Mouse (Mus musculus) intestine, embryonic 15.5 days (tissue): ENCODE results near the gene Mvd. TPM values are rescaled to one million over a fixed set of nuclear protein-coding genes. Genes with fewer than 3 reads are reported as not detected.

Experiments
- ATAC-seq: fragments of 200-750 bp; cut with Nextera tagmentation; 2 replicates; pipeline ENCODE4 v1.8.0; 2017; ENCODE audit warnings: moderate TSS enrichment, moderate library complexity
- H3K27ac ChIP-seq: fragments of 300-500 bp; sonication (generic); 2 replicates; pipeline ENCODE4 v1.5.1; 2015; ENCODE audit warnings: mild to moderate bottlenecking, inconsistent platforms
- H3K27me3 ChIP-seq: fragments of 300-500 bp; sonication (generic); replicated peaks from 2 replicates; pipeline ENCODE4 v1.6.1; 2015; ENCODE audit warnings: inconsistent platforms
- H3K36me3 ChIP-seq: fragments of 300-500 bp; sonication (generic); 2 replicates; pipeline ENCODE4 v1.6.1; 2015; ENCODE audit warnings: inconsistent platforms
- H3K4me1 ChIP-seq: fragments of 300-500 bp; sonication (generic); replicated peaks from 2 replicates; pipeline ENCODE4 v1.6.1; 2015; ENCODE audit warnings: inconsistent platforms
- H3K4me2 ChIP-seq: fragments of 300-500 bp; sonication (generic); replicated peaks from 2 replicates; pipeline ENCODE4 v1.6.1; 2015; ENCODE audit warnings: mild to moderate bottlenecking, inconsistent platforms
- H3K4me3 ChIP-seq: fragments of 300-500 bp; sonication (generic); replicated peaks from 2 replicates; pipeline ENCODE4 v1.5.1; 2015; ENCODE audit warnings: inconsistent platforms
- H3K9ac ChIP-seq: fragments of 300-500 bp; sonication (generic); 2 replicates; pipeline ENCODE4 v1.6.1; 2015; ENCODE audit warnings: inconsistent platforms
- H3K9me3 ChIP-seq: fragments of 300-500 bp; sonication (generic); 2 replicates; pipeline ENCODE4 v1.6.1; 2016; ENCODE audit warnings: inconsistent platforms
- WGBS: fragments of 180-500 bp; shearing (Covaris S2); methylation state at CpG from one replicate; pipeline ENCODE4 v1.1.7; 2015; 5-methylcytosine and 5-hydroxymethylcytosine counted together
- polyA plus RNA-seq: library from polyadenylated mRNA; unstranded; fragments of >200 nt; fragmentation: Nextera tagmentation; extraction: Ambion mirVana; gene quantifications from 2 replicates; pipeline ENCODE4 v1.2.1, GENCODE M21; 2015

Gene Mvd
- polyA plus RNA-seq, 1 experiment from 2014 or later = 60.2 TPM

DNA sequence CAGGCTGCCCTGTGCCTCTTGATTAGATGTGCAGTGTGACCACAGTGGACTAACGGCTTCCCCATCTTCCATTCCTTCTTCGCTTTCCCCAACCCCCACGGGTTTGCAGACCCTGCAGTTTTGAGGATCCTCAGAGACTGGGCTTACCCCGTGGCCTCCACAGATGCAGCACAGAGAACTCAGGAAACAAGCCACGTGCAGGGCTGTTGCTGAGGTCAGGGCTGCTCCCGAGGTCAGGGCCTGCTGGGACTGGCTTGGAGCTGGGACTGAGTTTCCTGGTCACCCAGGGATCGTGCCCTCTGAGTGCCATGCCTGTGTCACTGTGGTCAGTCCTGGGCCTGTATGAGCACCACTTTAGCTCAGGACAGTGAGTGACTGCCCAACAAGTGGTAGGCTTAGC lies 21.8 kb upstream of the Mvd start:
- no peak for ATAC-seq
- Histone ChIP-seq H3K27me3 (peaks cover 19% of the 10 kb centered on the region), H3K9me3 (no peaks in the 10 kb centered on the region), H3K9ac (no peak overlapping the region), H3K4me1 (peaks cover 20% of the 10 kb centered on the region), H3K4me3 (no peak overlapping the region), H3K4me2 (no peak overlapping the region), H3K36me3 (peaks cover 15% of the 10 kb centered on the region), H3K27ac (no peak overlapping the region)
- 79% methylated on average over 7 of the region's 7 CpGs for WGBS

- Histone ChIP-seq H3K4me2 (no peak overlapping the region), H3K9ac (no peak overlapping the region), H3K27ac (no peak overlapping the region), H3K4me1 (peaks cover 22% of the 10 kb centered on the region), H3K9me3 (no peaks in the 10 kb centered on the region), H3K27me3 (peaks cover 26% of the 10 kb centered on the region), H3K36me3 (peaks cover 15% of the 10 kb centered on the region), H3K4me3 (no peak overlapping the region)
- ATAC-seq = no peak
- WGBS = 44% methylated on average over 12 of the region's 12 CpGs
These were observed 20.7 kb upstream of the Mvd start for GRCm38 (mm10) chr8:122463651-122464640.

- 70% methylated on average over 8 of the region's 8 CpGs for WGBS
- H3K9me3 ChIP-seq = no peaks in the 10 kb centered on the region
- H3K27me3 ChIP-seq = peaks cover 29% of the 10 kb centered on the region
- no peak overlapping the region for H3K4me2 ChIP-seq
- peaks cover 10% of the 10 kb centered on the region for H3K36me3 ChIP-seq
- no peak for ATAC-seq
- no peak overlapping the region for H3K4me3 ChIP-seq
- no peak overlapping the region for H3K9ac ChIP-seq
- H3K4me1 ChIP-seq = peaks cover 22% of the 10 kb centered on the region
- H3K27ac ChIP-seq = no peak overlapping the region
These were observed 19.3 kb upstream of the Mvd start for GRCm38 (mm10) chr8:122462510-122462909.

DNA sequence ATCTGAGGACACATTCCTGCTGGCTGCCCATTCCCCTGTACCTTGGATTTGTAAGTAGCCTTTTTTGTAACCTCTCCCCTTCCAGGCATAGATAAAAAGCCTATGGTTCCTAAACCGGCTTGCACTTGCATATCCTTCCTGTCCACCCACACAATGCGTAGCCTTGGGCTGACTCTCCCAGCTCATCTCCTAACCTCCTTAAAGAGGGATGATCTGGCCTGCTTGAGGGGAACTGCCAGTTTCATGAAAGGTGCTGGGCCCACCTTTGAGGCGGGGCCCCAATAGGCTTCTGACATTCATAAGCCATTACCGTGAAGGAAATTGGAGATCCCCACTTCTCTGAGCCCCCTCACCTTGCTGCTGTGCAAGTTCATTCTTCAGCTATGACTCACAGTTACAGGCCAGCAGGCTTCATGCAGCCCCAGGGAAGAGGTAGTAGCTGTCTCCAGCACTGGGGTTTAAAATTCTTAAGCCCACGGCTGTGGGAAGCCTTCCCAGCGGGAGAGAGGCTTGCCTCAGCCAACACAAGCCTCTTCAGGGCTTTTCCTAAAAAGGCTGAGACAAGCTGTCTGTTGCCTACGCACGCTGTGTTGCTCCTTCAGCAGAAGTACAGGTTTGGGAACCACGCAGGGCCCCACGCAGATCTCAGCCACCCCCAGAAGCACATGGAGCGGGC lies 18.4 kb upstream of the Mvd start:
- Histone ChIP-seq H3K27me3 (peaks cover 29% of the 10 kb centered on the region), H3K9me3 (no peaks in the 10 kb centered on the region), H3K4me1 (peaks cover 22% of the 10 kb centered on the region), H3K27ac (no peak overlapping the region), H3K4me2 (peak overlapping the region; percentile 89; the same call in 1 of the 2 replicates), H3K36me3 (peaks cover 3% of the 10 kb centered on the region; the same call in 1 of the 2 replicates), H3K9ac (no peak overlapping the region), H3K4me3 (no peak overlapping the region)
- 66% methylated on average over 11 of the region's 11 CpGs for WGBS
- no peak for ATAC-seq

DNA sequence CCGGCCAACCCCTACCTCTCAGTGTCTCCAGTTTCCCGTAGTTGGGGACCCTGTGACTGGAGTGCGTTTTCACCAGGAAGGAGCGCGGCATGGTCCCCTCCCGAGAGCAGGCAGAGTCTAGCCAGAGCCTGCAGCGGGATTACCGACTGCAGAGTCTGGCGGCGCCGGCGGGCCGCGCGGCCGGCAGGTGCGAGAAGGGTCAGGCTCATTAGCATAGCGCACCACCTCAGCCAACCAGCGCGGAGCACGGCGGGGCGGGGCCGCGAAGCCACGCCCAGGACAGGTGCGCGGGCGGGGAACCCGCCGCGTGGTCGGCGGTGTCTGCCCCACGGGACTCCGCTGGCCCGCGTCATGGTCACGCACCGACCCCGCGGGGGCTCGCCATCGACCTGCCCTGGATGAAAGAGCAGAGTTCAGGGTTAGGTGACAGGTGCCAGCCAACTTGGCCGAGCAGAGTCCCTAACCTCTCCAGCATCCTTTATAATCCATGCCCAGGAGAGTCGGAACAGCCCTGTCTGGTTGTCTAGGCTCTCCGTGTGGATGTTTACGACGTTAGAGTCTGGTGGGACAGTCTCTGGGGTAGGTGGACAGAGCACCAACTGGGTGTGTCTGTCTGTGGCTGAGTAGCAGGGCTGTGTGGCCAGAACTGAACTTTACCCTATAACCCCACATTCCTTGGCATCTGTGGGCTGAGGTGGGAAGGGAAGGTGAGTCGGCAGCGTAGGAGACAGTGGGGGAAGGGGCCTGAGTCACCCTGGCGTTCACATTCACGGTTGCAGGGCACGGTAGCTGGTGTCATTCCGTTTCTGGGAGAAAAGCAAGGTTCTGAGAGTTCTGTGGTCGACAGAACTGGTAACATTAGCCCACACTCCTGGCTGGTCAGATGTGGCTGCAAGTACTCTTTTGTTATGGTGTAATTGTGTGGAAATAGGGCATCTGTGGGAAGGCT lies 17.6 kb upstream of the Mvd start, which contains the start of gene Snai3:
TSS of gene Snai3 (minus strand) at position 210 of the 949 bp plus-strand sequence.
- Histone ChIP-seq H3K27me3 (peaks cover 29% of the 10 kb centered on the region), H3K36me3 (peaks cover 2% of the 10 kb centered on the region; the same call in 1 of the 2 replicates)
- 2% methylated on average over 56 of the region's 56 CpGs for WGBS

GRCm38 (mm10) chr8:122459990-122460389 lies 16.8 kb upstream of the Mvd start:
- Histone ChIP-seq H3K27me3 (peaks cover 29% of the 10 kb centered on the region), H3K4me3 (peak overlapping the region; percentile 39), H3K4me2 (peak overlapping the region; percentile 89), H3K9ac (0 out of 2 replicates have a peak overlapping the region, but pooled peaks have one; percentile 42), H3K36me3 (no peaks in the 10 kb centered on the region), H3K4me1 (peaks cover 22% of the 10 kb centered on the region), H3K27ac (no peak overlapping the region), H3K9me3 (no peaks in the 10 kb centered on the region)
- WGBS = 22% methylated on average over 7 of the region's 7 CpGs
- no peak; the same call in 1 of the 2 replicates for ATAC-seq

More for the DNA sequence above, 17.6 kb upstream of the Mvd start, which contains the start of gene Snai3:
- Histone ChIP-seq H3K9ac (peak within 1 kb of the TSS; percentile 42), H3K4me2 (peak within 1 kb of the TSS; percentile 89), H3K27ac (no peak within 1 kb of the TSS), H3K4me1 (peaks cover 22% of the 10 kb centered on the region), H3K9me3 (no peaks in the 10 kb centered on the region), H3K4me3 (peak within 1 kb of the TSS; percentile 39)
- ATAC-seq = peak; percentile 96

DNA sequence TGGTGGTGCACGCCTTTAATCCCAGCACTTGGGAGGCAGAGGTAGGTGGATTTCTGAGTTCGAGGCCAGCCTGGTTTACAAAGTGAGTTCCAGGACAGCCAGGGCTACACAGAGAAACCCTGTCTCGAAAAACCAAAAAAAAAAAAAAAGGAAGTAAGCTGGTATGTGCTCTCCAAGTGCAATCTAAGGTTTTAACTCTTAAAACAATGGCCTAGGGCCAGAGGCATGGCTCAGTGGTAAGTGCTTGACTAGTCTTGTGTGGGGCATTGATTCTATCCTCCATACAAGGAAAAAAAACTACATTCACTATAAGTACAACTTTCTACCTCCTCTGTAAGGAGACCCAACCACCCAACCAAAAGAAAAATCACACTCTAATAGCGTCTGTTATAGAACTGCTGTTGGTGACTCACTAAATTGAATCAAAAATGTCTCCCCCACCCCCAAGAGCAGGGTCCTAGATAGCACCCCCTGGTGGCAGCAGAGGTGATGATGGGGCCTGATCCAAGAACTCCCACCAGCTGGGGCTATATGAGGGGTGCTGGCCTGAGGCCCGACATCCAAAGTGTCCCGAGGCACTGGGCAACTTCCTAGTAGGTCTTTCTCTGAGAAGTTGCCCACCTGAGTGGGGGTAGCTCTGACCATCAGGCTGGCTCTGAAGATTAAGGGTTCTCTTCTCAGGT lies 16.1 kb upstream of the Mvd start:
- no peak overlapping the region for H3K9ac ChIP-seq
- H3K27ac ChIP-seq = no peak overlapping the region
- WGBS = 59% methylated on average over 6 of the region's 6 CpGs
- H3K4me1 ChIP-seq = peaks cover 22% of the 10 kb centered on the region
- H3K27me3 ChIP-seq = peaks cover 29% of the 10 kb centered on the region
- H3K4me2 ChIP-seq = no peak overlapping the region
- H3K9me3 ChIP-seq = no peaks in the 10 kb centered on the region
- no peaks in the 10 kb centered on the region for H3K36me3 ChIP-seq
- H3K4me3 ChIP-seq = no peak overlapping the region
- ATAC-seq = no peak

GRCm38 (mm10) chr8:122457171-122457570 lies 13.9 kb upstream of the Mvd start:
- Histone ChIP-seq H3K4me3 (no peak overlapping the region), H3K27ac (no peak overlapping the region), H3K4me1 (peaks cover 22% of the 10 kb centered on the region), H3K27me3 (peaks cover 23% of the 10 kb centered on the region), H3K9ac (no peak overlapping the region), H3K4me2 (no peak overlapping the region), H3K9me3 (no peaks in the 10 kb centered on the region), H3K36me3 (no peaks in the 10 kb centered on the region)
- ATAC-seq = no peak
- 73% methylated on average over 11 of the region's 11 CpGs for WGBS

DNA sequence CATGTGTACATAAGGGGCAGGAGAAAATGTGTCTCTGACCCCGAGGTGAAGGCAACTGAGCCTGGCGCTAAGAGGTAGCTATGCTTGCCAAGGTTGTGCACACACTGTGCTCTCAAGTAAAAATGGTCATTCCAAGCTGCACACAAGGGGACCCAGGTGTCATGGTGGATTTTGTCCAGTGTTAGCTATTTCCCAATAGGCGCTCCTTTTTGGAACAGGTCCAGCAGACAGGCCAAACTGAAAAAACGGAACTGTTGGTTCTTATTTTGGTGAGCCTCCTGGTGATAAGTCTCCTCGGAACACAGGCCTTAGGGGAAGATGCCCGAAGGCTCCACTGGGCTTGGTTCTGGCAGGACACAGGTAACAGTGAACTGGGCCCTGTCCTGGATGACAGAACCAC lies 11.2 kb upstream of the Mvd start:
- Histone ChIP-seq H3K9me3 (no peaks in the 10 kb centered on the region), H3K27ac (no peak overlapping the region), H3K36me3 (no peaks in the 10 kb centered on the region), H3K4me2 (no peak overlapping the region), H3K4me3 (no peak overlapping the region), H3K4me1 (no peaks in the 10 kb centered on the region), H3K9ac (no peak overlapping the region), H3K27me3 (peaks cover 5% of the 10 kb centered on the region; the same call in 1 of the 2 replicates)
- no peak for ATAC-seq
- 79% methylated on average over 6 of the region's 6 CpGs for WGBS

DNA sequence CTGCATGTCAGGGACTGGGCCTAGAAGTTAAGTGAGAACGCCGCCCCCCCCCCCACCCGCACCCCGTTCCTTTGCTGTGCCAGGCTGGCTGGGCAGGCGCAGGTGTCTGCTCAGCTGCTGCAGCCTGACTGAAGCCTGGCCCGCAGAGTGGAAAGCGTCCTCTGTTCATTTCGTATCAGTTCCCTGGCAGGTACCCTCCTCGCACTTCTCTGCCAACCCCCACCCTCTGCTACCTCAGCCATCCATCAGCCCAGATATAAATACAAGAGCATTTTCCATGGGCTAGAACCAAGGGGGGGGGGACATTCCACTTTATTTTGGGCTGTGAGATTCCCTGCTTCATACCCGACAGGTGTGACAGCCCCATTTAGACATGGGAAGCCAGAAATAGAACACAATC lies 8.9 kb upstream of the Mvd start:
- H3K36me3 ChIP-seq = no peaks in the 10 kb centered on the region
- no peak overlapping the region for H3K4me3 ChIP-seq
- H3K4me2 ChIP-seq = no peak overlapping the region
- H3K9me3 ChIP-seq = no peaks in the 10 kb centered on the region
- H3K4me1 ChIP-seq = no peaks in the 10 kb centered on the region
- no peaks in the 10 kb centered on the region for H3K27me3 ChIP-seq
- no peak overlapping the region for H3K27ac ChIP-seq
- no peak for ATAC-seq
- H3K9ac ChIP-seq = no peak overlapping the region
- WGBS = 82% methylated on average over 9 of the region's 10 CpGs

DNA sequence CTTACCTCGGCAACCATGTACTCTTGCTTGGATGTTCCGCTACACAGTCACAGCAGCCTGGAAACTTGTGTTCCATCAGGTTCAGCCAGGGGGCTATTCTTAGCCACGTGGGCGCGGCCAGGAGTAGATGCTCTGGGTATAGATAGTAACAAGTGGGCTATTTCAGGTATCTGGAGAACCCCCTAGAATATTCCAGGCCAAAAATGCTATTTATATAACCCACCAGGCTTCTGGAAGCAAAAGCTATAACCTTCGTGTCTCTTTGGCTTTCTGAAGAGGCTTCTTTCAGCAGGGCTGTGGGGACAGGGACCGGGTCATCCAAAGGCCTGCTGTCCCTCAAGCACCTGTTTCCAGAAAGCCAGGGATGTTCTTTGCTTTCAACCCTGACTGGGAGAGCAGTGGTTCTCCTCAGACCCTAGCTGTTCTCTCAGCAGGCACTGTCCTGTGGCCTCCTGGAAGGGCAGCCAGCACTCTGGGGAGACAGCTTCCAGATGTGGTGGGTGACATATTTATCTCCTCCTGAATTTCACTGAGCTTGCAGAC lies 8.0 kb upstream of the Mvd start:
- ATAC-seq = 0 out of 2 replicates have a peak, but pooled peaks have one; percentile 50
- H3K27me3 ChIP-seq = no peaks in the 10 kb centered on the region
- H3K36me3 ChIP-seq = no peaks in the 10 kb centered on the region
- no peak overlapping the region for H3K4me3 ChIP-seq
- no peak overlapping the region for H3K9ac ChIP-seq
- 56% methylated on average over 7 of the region's 7 CpGs for WGBS
- no peaks in the 10 kb centered on the region for H3K9me3 ChIP-seq
- H3K27ac ChIP-seq = no peak overlapping the region
- no peak overlapping the region for H3K4me2 ChIP-seq
- no peaks in the 10 kb centered on the region for H3K4me1 ChIP-seq
